Mouse (Mus musculus) macrophage (primary cell): ENCODE data around the gene Bend6. TPM values are rescaled to one million over a fixed set of nuclear protein-coding genes. Genes with fewer than 3 reads are reported as not detected.

ENCODE experiments used
- polyA plus RNA-seq: library from polyadenylated mRNA; stranded (reverse); fragments of 250-400 nt; gene quantifications from 3 replicates; pipeline ENCODE4 v1.2.4, GENCODE M21; 2018; ENCODE audit warnings: inconsistent platforms

Bend6 gene
- polyA plus RNA-seq, 1 experiment from 2014 or later, result 0.76 TPM

Other genes starting within 250 kb of the Bend6 start
- 6.0 to 20.4 TPM (median 13.0 TPM) in 3 replicates for gene Prim2, start 238.0 kb downstream of the Bend6 start, polyA plus RNA-seq
- 1.8 to 3.7 TPM (median 2.3 TPM) in 3 replicates for gene Rab23, start 187.9 kb downstream of the Bend6 start, polyA plus RNA-seq
- gene Bag2, start 150.0 kb downstream of the Bend6 start, polyA plus RNA-seq, result 1.4 to 3.6 TPM (median 2.4 TPM) in 3 replicates
- 9.6 to 13.0 TPM (median 12.0 TPM) in 3 replicates for gene Zfp451, start 93.2 kb downstream of the Bend6 start, polyA plus RNA-seq
- 5.9 to 8.8 TPM (median 8.4 TPM) in 3 replicates for gene Dst, start 409 bp upstream of the Bend6 start, polyA plus RNA-seq